Mouse (Mus musculus): ENCODE data around the gene Luzp2. TPM values are rescaled to one million over a fixed set of nuclear protein-coding genes. Genes with fewer than 3 reads are reported as not detected.

Luzp2 gene
- polyA plus RNA-seq, 1 experiment from 2014 or later: 2.1 TPM

DNA sequence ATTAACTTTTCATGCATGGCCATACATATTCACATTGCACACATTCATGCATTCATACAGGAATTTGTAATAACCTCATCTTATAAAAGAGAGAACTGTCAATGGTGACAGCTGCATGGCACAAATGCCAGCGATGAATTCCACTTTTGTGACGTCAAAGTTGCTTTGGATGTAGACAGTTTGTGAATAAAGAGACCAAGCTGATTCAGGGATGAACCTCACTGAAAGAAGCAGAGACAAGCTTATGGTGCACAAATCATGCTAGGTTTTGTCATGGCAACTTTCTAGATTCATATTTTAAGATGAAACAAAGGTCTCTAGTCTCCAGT lies 11.4 kb downstream of the Luzp2 start:
- H3K9me3 ChIP-seq (replicated peaks; ENCODE audit: control insufficient read depth, low read length): no peaks in the 10 kb centered on the region
- no peaks in the 10 kb centered on the region for H3K36me3 ChIP-seq (replicated peaks; ENCODE audit: control insufficient read depth, insufficient read depth, low read depth, low read length)
- no peaks in the 10 kb centered on the region for H3K4me1 ChIP-seq (ENCODE audit: control insufficient read depth, insufficient read depth, low read length)
- no peak overlapping the region for H3K4me3 ChIP-seq (ENCODE audit: low read depth, low read length)
- no peak overlapping the region for H3K4me2 ChIP-seq (ENCODE audit: low read depth, low read length)
- ATAC-seq (replicated peaks; ENCODE audit: insufficient number of reproducible peaks, low FRiP score, low TSS enrichment, low read depth): no peak
- DNase-seq (ENCODE audit: low spot score): no peak
- 90% methylated on average over 2 of the region's 2 CpGs for WGBS
- H3K9ac ChIP-seq (replicated peaks; ENCODE audit: low read length): no peak overlapping the region
- no peaks in the 10 kb centered on the region for H3K27me3 ChIP-seq (ENCODE audit: control insufficient read depth, insufficient read depth, low read length)
- H3K27ac ChIP-seq (replicated peaks; ENCODE audit: low read depth, low read length): no peak overlapping the region

GRCm38 (mm10) chr7:54852860-54853259 lies 17.6 kb downstream of the Luzp2 start:
- ATAC-seq (replicated peaks; ENCODE audit: insufficient number of reproducible peaks, low FRiP score, low TSS enrichment, low read depth): no peak
- Histone ChIP-seq H3K9me3 (replicated peaks; ENCODE audit: control insufficient read depth, low read length) (no peaks in the 10 kb centered on the region), H3K4me1 (ENCODE audit: control insufficient read depth, insufficient read depth, low read length) (no peaks in the 10 kb centered on the region), H3K36me3 (replicated peaks; ENCODE audit: control insufficient read depth, insufficient read depth, low read depth, low read length) (no peaks in the 10 kb centered on the region), H3K27ac (replicated peaks; ENCODE audit: low read depth, low read length) (no peak overlapping the region), H3K27me3 (ENCODE audit: control insufficient read depth, insufficient read depth, low read length) (no peaks in the 10 kb centered on the region), H3K4me3 (ENCODE audit: low read depth, low read length) (no peak overlapping the region), H3K4me2 (ENCODE audit: low read depth, low read length) (no peak overlapping the region), H3K9ac (replicated peaks; ENCODE audit: low read length) (no peak overlapping the region)
- 92% methylated on average over 1 of the region's 1 CpGs for WGBS
- no peak for DNase-seq (ENCODE audit: low spot score)

DNA sequence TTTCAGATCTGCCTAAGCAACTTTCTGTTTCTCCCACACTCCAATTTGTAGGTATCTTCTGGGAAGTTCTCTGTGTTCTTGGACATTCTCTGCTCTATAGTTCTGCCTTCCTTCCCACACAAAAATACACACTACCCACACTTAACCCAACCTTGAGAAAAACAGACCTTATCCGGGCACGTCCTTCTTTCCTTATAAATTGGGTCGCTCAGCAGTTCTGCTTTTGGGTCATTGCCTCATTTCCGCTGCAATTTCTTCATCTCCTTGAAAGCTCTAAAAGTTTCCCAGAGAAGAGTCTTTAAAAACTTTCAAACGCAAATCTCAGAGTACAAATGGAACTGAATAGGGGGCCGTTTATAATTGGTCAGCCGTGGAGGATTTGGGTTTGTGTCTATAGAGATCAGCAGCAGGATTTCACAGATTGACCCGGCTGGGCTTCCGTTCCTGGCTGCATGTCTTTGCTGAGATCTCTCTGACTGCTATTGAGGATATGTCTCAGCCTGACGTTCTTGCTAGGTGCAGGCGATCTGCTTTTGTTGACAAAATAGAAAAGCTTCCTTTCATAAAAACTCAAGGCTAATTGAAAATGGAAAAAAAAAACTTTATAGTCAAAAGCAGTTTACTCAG lies 26.0 kb downstream of the Luzp2 start:
- Histone ChIP-seq H3K36me3 (replicated peaks; ENCODE audit: control insufficient read depth, insufficient read depth, low read depth, low read length) (no peaks in the 10 kb centered on the region), H3K9ac (replicated peaks; ENCODE audit: low read length) (no peak overlapping the region), H3K4me3 (ENCODE audit: low read depth, low read length) (no peak overlapping the region), H3K4me1 (ENCODE audit: control insufficient read depth, insufficient read depth, low read length) (no peaks in the 10 kb centered on the region), H3K4me2 (ENCODE audit: low read depth, low read length) (no peak overlapping the region), H3K27me3 (ENCODE audit: control insufficient read depth, insufficient read depth, low read length) (no peaks in the 10 kb centered on the region), H3K9me3 (replicated peaks; ENCODE audit: control insufficient read depth, low read length) (no peaks in the 10 kb centered on the region), H3K27ac (replicated peaks; ENCODE audit: low read depth, low read length) (no peak overlapping the region)
- ATAC-seq (replicated peaks; ENCODE audit: insufficient number of reproducible peaks, low FRiP score, low TSS enrichment, low read depth): no peak
- WGBS: 75% methylated on average over 11 of the region's 11 CpGs
- DNase-seq (ENCODE audit: low spot score): no peak

- Histone ChIP-seq H3K36me3 (replicated peaks; ENCODE audit: control insufficient read depth, insufficient read depth, low read depth, low read length) (no peaks in the 10 kb centered on the region), H3K27ac (replicated peaks; ENCODE audit: low read depth, low read length) (no peak overlapping the region), H3K4me3 (ENCODE audit: low read depth, low read length) (no peak overlapping the region), H3K27me3 (ENCODE audit: control insufficient read depth, insufficient read depth, low read length) (no peaks in the 10 kb centered on the region), H3K9ac (replicated peaks; ENCODE audit: low read length) (no peak overlapping the region), H3K9me3 (replicated peaks; ENCODE audit: control insufficient read depth, low read length) (no peaks in the 10 kb centered on the region), H3K4me1 (ENCODE audit: control insufficient read depth, insufficient read depth, low read length) (no peaks in the 10 kb centered on the region), H3K4me2 (ENCODE audit: low read depth, low read length) (no peak overlapping the region)
- WGBS: 86% methylated on average over 4 of the region's 4 CpGs
- no peak for ATAC-seq (replicated peaks; ENCODE audit: insufficient number of reproducible peaks, low FRiP score, low TSS enrichment, low read depth)
- no peak for DNase-seq (ENCODE audit: low spot score)
These were observed 43.8 kb downstream of the Luzp2 start for GRCm38 (mm10) chr7:54878928-54879644.

DNA sequence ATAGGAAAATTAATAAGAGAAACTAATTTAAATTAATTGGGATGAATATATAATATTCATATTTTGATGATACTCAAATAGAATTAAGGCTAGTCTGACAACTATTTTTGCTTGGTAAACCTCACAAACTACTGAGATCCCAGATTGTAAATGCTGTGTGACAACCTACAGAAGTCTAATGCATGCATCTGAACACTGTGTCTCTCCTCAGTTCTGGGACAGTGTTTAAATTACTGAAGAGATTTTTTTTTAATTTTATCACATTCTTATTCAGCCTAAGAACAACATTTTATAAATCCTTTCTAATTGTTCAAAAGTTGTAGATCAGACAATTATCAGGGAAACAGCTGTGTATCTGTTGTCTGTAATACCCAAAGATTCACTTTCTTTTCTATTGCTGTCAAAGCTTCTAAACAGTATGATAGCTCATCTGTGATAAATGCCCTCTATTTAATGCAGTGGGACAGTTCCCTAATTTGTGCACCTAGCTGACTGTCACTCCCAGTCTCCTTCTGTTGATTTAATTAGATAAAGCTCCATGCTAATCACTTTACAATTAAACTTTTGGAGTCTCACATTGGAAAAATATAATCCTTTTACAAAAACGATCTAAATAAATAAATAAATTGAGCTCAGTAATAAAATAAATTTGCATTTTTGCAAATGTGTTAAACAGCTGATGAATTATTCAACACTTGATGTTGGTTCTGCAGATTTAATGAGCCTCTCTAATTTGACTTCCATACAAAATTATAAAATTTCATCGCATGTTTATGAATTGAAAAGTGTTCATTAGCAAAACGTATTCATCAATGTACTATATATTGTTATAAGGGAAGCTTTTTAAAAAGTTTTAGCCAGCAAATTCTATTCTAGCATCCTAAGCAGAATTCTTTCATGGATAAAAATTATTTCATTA lies 58.7 kb downstream of the Luzp2 start:
- H3K4me1 ChIP-seq (ENCODE audit: control insufficient read depth, insufficient read depth, low read length): no peaks in the 10 kb centered on the region
- no peaks in the 10 kb centered on the region for H3K27me3 ChIP-seq (ENCODE audit: control insufficient read depth, insufficient read depth, low read length)
- H3K9me3 ChIP-seq (replicated peaks; ENCODE audit: control insufficient read depth, low read length): no peaks in the 10 kb centered on the region
- 88% methylated on average over 3 of the region's 3 CpGs for WGBS
- no peak for DNase-seq (ENCODE audit: low spot score)
- H3K27ac ChIP-seq (replicated peaks; ENCODE audit: low read depth, low read length): no peak overlapping the region
- no peak overlapping the region for H3K4me2 ChIP-seq (ENCODE audit: low read depth, low read length)
- no peak overlapping the region for H3K4me3 ChIP-seq (ENCODE audit: low read depth, low read length)
- H3K9ac ChIP-seq (replicated peaks; ENCODE audit: low read length): no peak overlapping the region
- H3K36me3 ChIP-seq (replicated peaks; ENCODE audit: control insufficient read depth, insufficient read depth, low read depth, low read length): no peaks in the 10 kb centered on the region
- ATAC-seq (replicated peaks; ENCODE audit: insufficient number of reproducible peaks, low FRiP score, low TSS enrichment, low read depth): no peak

DNA sequence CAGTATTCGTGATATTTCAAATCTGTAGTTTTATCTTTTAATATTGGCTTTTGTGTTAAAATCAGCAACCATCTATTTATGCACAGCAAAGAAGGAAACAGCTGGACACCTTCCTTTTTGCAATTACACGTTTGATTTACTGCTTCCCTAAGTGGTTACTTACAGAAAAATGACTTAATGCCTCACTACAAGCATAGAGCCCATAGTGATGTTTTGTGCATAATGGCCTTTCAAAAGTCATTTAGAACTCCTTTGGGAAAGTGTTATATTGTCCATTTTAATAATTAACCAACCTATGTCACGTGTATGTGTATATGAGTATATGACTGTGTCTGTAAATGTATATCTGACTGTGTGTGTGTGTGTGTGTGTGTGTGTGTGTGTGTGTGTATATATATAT lies 63.3 kb downstream of the Luzp2 start:
- ATAC-seq (replicated peaks; ENCODE audit: insufficient number of reproducible peaks, low FRiP score, low TSS enrichment, low read depth) (no peak), DNase-seq (ENCODE audit: low spot score) (no peak)
- no peak overlapping the region for H3K4me3 ChIP-seq (ENCODE audit: low read depth, low read length)
- no peak overlapping the region for H3K27ac ChIP-seq (replicated peaks; ENCODE audit: low read depth, low read length)
- H3K4me2 ChIP-seq (ENCODE audit: low read depth, low read length): no peak overlapping the region
- no peaks in the 10 kb centered on the region for H3K4me1 ChIP-seq (ENCODE audit: control insufficient read depth, insufficient read depth, low read length)
- H3K36me3 ChIP-seq (replicated peaks; ENCODE audit: control insufficient read depth, insufficient read depth, low read depth, low read length): no peaks in the 10 kb centered on the region
- H3K9me3 ChIP-seq (replicated peaks; ENCODE audit: control insufficient read depth, low read length): no peaks in the 10 kb centered on the region
- WGBS: 70% methylated on average over 3 of the region's 3 CpGs
- no peak overlapping the region for H3K9ac ChIP-seq (replicated peaks; ENCODE audit: low read length)
- no peaks in the 10 kb centered on the region for H3K27me3 ChIP-seq (ENCODE audit: control insufficient read depth, insufficient read depth, low read length)

- DNase-seq (ENCODE audit: low spot score): peak; percentile 52
- ATAC-seq (replicated peaks; ENCODE audit: insufficient number of reproducible peaks, low FRiP score, low TSS enrichment, low read depth): peak; percentile 62; the same call in 1 of the 2 replicates
- WGBS: 25% methylated on average over 7 of the region's 7 CpGs
- Histone ChIP-seq H3K9me3 (replicated peaks; ENCODE audit: control insufficient read depth, low read length) (no peaks in the 10 kb centered on the region), H3K4me1 (ENCODE audit: control insufficient read depth, insufficient read depth, low read length) (no peaks in the 10 kb centered on the region), H3K27ac (replicated peaks; ENCODE audit: low read depth, low read length) (no peak overlapping the region), H3K36me3 (replicated peaks; ENCODE audit: control insufficient read depth, insufficient read depth, low read depth, low read length) (no peaks in the 10 kb centered on the region), H3K9ac (replicated peaks; ENCODE audit: low read length) (no peak overlapping the region), H3K27me3 (ENCODE audit: control insufficient read depth, insufficient read depth, low read length) (no peaks in the 10 kb centered on the region), H3K4me3 (ENCODE audit: low read depth, low read length) (no peak overlapping the region), H3K4me2 (ENCODE audit: low read depth, low read length) (no peak overlapping the region)
These were observed 74.7 kb downstream of the Luzp2 start for GRCm38 (mm10) chr7:54909958-54910357.

GRCm38 (mm10) chr7:54914030-54914429 lies 78.7 kb downstream of the Luzp2 start:
- Histone ChIP-seq H3K27me3 (ENCODE audit: control insufficient read depth, insufficient read depth, low read length) (no peaks in the 10 kb centered on the region), H3K4me2 (ENCODE audit: low read depth, low read length) (no peak overlapping the region), H3K9ac (replicated peaks; ENCODE audit: low read length) (no peak overlapping the region), H3K9me3 (replicated peaks; ENCODE audit: control insufficient read depth, low read length) (no peaks in the 10 kb centered on the region), H3K27ac (replicated peaks; ENCODE audit: low read depth, low read length) (no peak overlapping the region), H3K36me3 (replicated peaks; ENCODE audit: control insufficient read depth, insufficient read depth, low read depth, low read length) (no peaks in the 10 kb centered on the region), H3K4me1 (ENCODE audit: control insufficient read depth, insufficient read depth, low read length) (no peaks in the 10 kb centered on the region), H3K4me3 (ENCODE audit: low read depth, low read length) (no peak overlapping the region)
- no peak for DNase-seq (ENCODE audit: low spot score)
- WGBS: 12% methylated on average over 1 of the region's 1 CpGs
- no peak for ATAC-seq (replicated peaks; ENCODE audit: insufficient number of reproducible peaks, low FRiP score, low TSS enrichment, low read depth)

All from embryonic facial prominence, embryonic 11.5 days (tissue).